Mouse (Mus musculus): ENCODE data around the gene Gcsam.

DNA sequence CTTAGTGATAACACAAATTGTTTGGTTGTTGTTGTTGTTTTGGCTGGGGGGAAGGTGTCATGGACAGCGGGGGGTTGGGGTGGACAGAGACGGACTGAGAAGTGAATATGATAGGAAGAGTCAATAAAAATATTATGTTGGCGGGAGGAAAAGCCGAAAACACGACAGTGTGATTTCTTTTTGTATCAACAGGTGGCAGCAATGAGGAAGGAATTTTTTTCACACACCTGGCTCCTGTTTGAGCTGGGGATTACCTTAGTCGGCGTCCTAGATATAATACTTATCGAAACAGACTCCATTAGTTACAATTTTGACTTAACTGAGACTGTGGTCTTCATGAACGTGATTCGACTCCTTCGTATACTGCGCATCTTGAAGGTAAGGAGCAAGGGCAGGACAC, 30.3 kb upstream of the Gcsam start:
- TF ChIP-seq CTCF (IDR thresholded peaks at IDR 0.05; ENCODE audit: low read depth) (no peak), EP300 (IDR thresholded peaks at IDR 0.05; ENCODE audit: low read depth) (no peak)
